Mouse (Mus musculus) small intestine, adult 2 months (tissue): ENCODE data around the gene Neurl3. TPM values are rescaled to one million over a fixed set of nuclear protein-coding genes. Genes with fewer than 3 reads are reported as not detected.
A peak's percentile ranks its signal among the peaks of the same experiment; 100 is the strongest.

Experiments
- H3K27ac ChIP-seq: fragments of 200-500 bp; 2 replicates; pipeline ENCODE4 v1.5.1; 2012; ENCODE audit warnings: low read depth, low read length, control low read depth, inconsistent platforms; ENCODE audit not compliant: insufficient read depth
- H3K27me3 ChIP-seq: fragments of 200-500 bp; 2 replicates; pipeline ENCODE4 v1.6.1; 2012; ENCODE audit warnings: mild to moderate bottlenecking, moderate library complexity, low read length, inconsistent platforms; ENCODE audit not compliant: control insufficient read depth, insufficient read depth
- H3K36me3 ChIP-seq: fragments of 200-500 bp; 2 replicates; pipeline ENCODE4 v1.6.1; 2012; ENCODE audit warnings: mild to moderate bottlenecking, low read length, control low read depth, inconsistent platforms; ENCODE audit not compliant: control insufficient read depth, insufficient read depth
- H3K4me1 ChIP-seq: fragments of 200-500 bp; 2 replicates; pipeline ENCODE4 v1.6.1; 2012; ENCODE audit warnings: low read length, inconsistent platforms, mixed read lengths; ENCODE audit not compliant: control insufficient read depth, insufficient read depth, insufficient read length
- H3K4me3 ChIP-seq: fragments of 200-500 bp; 2 replicates; pipeline ENCODE4 v1.5.1; 2012; ENCODE audit warnings: low read depth, mild to moderate bottlenecking, control low read depth, inconsistent platforms, low read length, moderate library complexity
- CTCF ChIP-seq: fragments of 200-500 bp; IDR thresholded peaks from 2 replicates; pipeline ENCODE4 v1.5.1; 2012; ENCODE audit warnings: low read depth, mild to moderate bottlenecking, control low read depth, inconsistent platforms, low read length, moderate library complexity, mixed read lengths; ENCODE audit not compliant: insufficient replicate concordance, insufficient read length; ENCODE audit errors: extremely low read depth
- POLR2A ChIP-seq: fragments of 200-500 bp; IDR thresholded peaks from 2 replicates; pipeline ENCODE4 v1.6.1; 2012; ENCODE audit warnings: low read depth, mild to moderate bottlenecking, control low read depth, inconsistent platforms, low read length, moderate library complexity
- WGBS: fragments of 180-500 bp; shearing (Covaris S2); methylation state at CpG from one replicate; pipeline ENCODE4 v1.1.7; 2018; 5-methylcytosine and 5-hydroxymethylcytosine counted together
- polyA plus RNA-seq: library from polyadenylated mRNA; depleted of rRNA; stranded (reverse); fragments of >200 nt; gene quantifications from 2 replicates; pipeline ENCODE4 v1.2.3, GENCODE M21; 2012

The Neurl3 gene
- polyA plus RNA-seq, 1 experiment: 170 TPM

DNA sequence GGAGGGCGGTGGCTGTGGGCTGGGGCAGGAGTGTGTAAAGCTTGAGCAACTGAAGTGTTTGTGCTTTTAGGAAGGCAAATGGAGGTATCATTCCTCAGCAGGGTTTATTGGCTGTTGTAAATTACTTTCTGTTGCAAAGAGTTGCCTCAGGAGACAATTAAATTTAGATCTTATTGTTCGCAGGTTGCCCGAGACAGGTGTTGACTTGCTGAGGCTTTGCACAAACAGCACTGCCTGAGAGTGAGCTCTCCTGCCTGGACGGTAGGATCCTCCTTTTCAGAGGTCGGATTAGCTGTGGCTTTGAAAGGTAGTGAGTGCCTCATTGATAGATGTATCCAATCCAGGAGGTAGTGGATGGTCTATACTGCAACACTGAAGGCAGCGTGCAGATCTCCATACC, 31.6 kb upstream of the Neurl3 start:
- Histone ChIP-seq H3K4me3 (no peak overlapping the region), H3K27ac (no peak overlapping the region), H3K36me3 (no peaks in the 10 kb centered on the region), H3K27me3 (peaks cover 5% of the 10 kb centered on the region), H3K4me1 (peaks cover 12% of the 10 kb centered on the region)
- WGBS: 70% methylated on average over 6 of the region's 6 CpGs
- TF ChIP-seq POLR2A (no peak), CTCF (no peak)

DNA sequence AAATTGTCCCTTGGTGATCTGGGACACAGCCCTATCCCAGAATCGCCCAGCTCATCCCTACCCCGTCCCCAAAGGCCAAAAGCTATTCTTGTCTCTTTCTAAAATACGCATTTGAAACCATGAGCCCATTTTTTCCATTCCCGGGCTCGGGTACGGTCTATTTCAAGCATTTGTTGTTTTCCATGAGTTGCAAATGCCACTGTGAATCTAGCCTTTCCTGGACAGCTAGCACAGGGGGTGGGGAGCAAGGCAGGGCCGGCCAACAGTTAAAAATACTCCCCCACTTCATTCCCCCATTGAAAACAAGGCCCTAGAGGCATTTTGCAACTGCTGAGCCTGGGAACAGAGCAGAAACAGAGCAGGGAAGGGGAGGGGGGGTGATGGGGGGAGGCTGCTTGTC, 30.3 kb upstream of the Neurl3 start:
- Histone ChIP-seq H3K27me3 (peaks cover 5% of the 10 kb centered on the region), H3K36me3 (no peaks in the 10 kb centered on the region), H3K27ac (no peak overlapping the region; the same call in 1 of the 2 replicates), H3K4me1 (peaks cover 10% of the 10 kb centered on the region), H3K4me3 (no peak overlapping the region)
- TF ChIP-seq POLR2A (no peak), CTCF (no peak)
- WGBS: 66% methylated on average over 7 of the region's 7 CpGs

DNA sequence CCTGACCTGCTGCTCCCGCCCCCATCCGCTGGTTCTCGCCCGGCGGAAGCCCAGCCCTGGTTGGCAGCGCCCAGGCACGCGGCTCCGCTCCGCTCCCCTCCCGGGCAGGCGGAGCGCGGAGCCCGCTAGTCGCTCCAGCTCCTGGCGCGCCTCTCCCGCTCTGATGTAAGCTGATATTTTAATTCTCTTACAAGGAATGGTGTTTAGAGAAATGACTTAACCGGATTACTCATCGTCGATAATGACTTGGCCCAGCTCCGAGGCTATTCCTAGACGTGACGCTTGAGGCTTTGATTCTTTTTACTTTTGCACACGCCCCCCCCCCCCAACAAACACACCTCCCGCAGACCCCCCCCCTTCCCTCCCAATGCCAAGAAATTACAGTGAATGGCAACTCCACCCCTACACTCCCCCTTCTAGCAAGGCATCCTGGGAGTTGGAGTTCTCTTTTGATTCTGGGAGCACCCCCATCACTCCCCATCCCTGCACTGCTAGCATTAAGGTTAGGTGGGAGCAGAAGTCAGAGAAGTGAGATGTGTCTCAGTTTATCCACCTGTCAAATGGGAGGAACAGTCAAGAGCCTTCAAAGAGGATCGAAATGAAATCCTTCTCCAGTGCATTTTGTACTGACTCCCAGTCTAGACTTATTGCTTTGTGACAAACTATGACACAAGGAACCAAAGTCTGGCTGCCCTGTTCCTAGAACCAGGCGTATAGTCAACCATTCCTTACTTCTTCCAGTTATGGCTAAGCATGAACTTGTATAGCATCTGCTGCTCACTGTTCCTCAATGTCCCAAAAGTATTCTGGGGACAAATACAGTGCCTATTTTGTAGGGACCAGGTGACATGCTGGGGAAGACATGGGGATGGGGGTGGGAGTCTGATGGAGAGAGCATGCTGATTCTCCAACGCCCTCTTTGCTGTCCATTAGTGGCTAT, 29.2 kb upstream of the Neurl3 start:
- Histone ChIP-seq H3K4me3 (peak overlapping the region; percentile 33), H3K36me3 (no peaks in the 10 kb centered on the region), H3K27me3 (peaks cover 5% of the 10 kb centered on the region), H3K4me1 (peaks cover 2% of the 10 kb centered on the region), H3K27ac (no peak overlapping the region)
- 9% methylated on average over 30 of the region's 30 CpGs for WGBS
- TF ChIP-seq CTCF (no peak), POLR2A (no peak)

DNA sequence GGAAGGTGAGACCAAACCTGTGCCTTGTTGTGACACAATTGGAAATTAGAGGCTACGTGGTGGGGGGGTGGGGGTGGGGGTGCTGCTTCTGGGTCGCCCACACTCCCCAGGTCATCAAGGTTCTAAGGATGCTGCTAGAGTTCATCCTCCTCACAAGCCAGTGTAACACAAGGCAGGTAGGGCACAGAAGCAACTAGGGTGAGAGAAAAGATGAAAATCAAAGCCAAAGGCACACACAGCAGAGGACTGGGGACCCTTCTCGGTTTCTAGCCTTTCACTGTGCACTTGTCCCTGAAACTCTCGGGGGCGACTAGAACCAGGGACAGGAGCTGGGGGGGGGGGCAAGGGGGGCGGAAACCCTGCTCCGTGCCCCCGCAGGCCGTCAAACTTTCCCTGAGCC, 28.5 kb upstream of the Neurl3 start:
- WGBS: 14% methylated on average over 9 of the region's 9 CpGs
- no peak for TF ChIP-seq POLR2A
- TF ChIP-seq CTCF: no peak
- no peaks in the 10 kb centered on the region; the same call in none of the 2 replicates for H3K4me1 ChIP-seq
- H3K27me3 ChIP-seq: peaks cover 5% of the 10 kb centered on the region
- no peaks in the 10 kb centered on the region for H3K36me3 ChIP-seq
- H3K27ac ChIP-seq: no peak overlapping the region
- H3K4me3 ChIP-seq: peak overlapping the region; percentile 33

DNA sequence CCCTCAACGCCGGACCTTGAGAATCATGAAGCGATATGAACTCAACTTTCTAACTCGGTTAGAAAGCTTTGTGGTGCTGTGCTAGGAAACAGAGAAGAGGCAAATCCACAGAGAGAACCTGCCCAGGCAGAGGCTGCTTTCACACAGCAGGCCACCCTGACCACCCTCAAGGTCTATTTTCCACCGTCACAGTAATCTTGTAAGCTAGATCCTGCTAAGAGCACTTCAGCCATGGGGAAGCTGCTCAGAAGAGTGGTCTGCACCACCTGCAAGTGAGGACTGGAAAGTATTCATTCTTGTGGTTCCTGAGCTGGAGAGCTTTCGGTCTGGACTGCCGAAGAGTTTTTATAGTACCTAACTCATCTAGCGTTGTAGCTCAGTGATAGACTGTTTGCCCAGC, 27.8 kb upstream of the Neurl3 start:
- TF ChIP-seq CTCF (no peak), POLR2A (no peak)
- Histone ChIP-seq H3K4me3 (no peak overlapping the region), H3K27ac (no peak overlapping the region), H3K4me1 (peaks cover 3% of the 10 kb centered on the region), H3K36me3 (no peaks in the 10 kb centered on the region), H3K27me3 (peaks cover 5% of the 10 kb centered on the region)
- WGBS: 88% methylated on average over 8 of the region's 8 CpGs

DNA sequence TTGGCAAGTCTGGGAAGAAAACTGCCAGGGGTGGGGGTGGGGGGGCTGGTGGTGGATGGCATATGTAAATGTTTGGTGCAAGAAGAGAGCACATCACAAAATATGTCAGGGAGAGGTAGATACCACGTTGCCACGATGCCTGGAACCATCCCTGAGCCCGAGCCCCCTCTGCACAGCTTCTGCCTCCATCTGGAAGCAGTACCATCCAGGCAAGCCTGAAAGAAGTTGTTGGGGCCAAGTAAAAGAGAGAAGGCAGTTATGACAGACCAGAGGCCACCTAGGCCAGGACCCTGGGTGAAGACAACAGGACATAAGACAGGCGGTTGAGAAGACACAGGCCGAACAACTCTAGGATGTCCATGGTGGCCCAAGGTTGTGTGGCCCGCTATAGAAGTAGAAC, 26.0 kb upstream of the Neurl3 start:
- Histone ChIP-seq H3K36me3 (no peaks in the 10 kb centered on the region), H3K4me3 (no peak overlapping the region), H3K27me3 (peaks cover 5% of the 10 kb centered on the region), H3K4me1 (peaks cover 3% of the 10 kb centered on the region), H3K27ac (no peak overlapping the region)
- TF ChIP-seq POLR2A (no peak), CTCF (no peak)
- WGBS: 88% methylated on average over 6 of the region's 6 CpGs

DNA sequence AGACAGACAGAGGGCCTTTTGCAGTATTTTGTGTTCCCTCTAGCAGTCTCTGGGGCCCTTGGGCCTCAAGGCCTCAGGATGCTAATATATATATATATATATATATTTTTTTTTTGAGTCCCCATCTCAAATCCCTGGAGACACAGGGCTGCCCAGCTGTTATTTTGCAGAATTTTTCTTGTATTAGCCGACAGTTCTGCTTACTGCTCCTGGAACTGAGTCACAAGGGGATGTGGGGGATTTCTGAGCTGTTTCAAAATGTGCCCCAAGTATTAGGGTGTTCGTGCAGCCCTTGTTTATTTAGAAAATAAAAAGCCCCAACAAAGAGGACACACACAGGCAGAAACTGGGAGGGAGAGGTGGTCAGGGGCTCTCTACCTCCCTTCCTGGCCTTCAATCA, 25.2 kb upstream of the Neurl3 start:
- H3K27me3 ChIP-seq: peaks cover 5% of the 10 kb centered on the region
- whole genome bisulfite sequencing: 78% methylated on average over 2 of the region's 2 CpGs
- no peak overlapping the region for H3K27ac ChIP-seq

More for the DNA sequence above, 25.2 kb upstream of the Neurl3 start:
- Histone ChIP-seq H3K4me3 (no peak overlapping the region), H3K36me3 (no peaks in the 10 kb centered on the region), H3K4me1 (peaks cover 3% of the 10 kb centered on the region)
- TF ChIP-seq POLR2A (no peak), CTCF (no peak)
